Mouse (Mus musculus): ENCODE measurements around the gene Baat.

DNA sequence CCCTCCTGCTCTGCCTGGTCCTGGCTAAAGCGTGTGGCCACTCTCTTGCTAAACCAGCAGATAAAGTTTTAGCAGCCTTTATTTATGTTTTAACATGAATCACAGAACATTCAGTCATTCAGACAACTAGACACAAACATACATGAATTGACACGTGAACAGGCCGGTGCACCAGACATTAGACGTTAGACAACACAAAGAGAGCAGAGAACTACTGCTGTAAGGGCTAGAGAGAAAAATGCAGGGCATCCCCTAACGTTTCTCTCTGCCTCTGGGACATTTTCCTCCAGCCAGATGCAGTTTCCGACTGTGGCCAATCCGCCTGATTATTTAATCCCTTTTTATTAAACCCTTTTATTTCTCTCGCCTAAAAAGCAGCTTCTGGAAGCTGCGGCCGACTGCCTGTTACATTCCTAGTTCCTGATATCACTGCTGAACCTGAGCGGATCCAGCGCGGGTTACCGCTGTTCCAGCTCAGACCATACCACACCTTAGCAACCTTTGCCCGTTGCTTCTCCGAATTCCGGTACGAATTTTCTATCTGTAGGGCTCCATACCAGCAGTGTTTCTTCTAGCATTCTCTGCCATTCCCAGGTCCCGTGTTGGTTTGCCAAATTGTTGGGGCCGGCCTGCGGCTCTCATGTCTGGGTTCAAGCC lies 26.1 kb downstream of the Baat start:
- TF ChIP-seq CTCF (IDR thresholded peaks at IDR 0.05; ENCODE audit: low read depth) (no peak), EP300 (IDR thresholded peaks at IDR 0.05; ENCODE audit: low read depth) (no peak)
